Mouse (Mus musculus) bone marrow, adult 2 months (tissue): ENCODE measurements around the gene Ankrd39. TPM values are rescaled to one million over a fixed set of nuclear protein-coding genes. Genes with fewer than 3 reads are reported as not detected.

Experiments
- H3K27ac ChIP-seq: fragments of 200-500 bp; 2 replicates; pipeline ENCODE4 v1.5.1; 2012; ENCODE audit warnings: low read depth, mild to moderate bottlenecking, control low read depth, inconsistent platforms, low read length; ENCODE audit not compliant: control insufficient read depth, poor library complexity, insufficient read depth
- H3K4me1 ChIP-seq: fragments of 200-500 bp; 2 replicates; pipeline ENCODE4 v1.6.1; 2011; ENCODE audit warnings: low read length; ENCODE audit not compliant: control insufficient read depth, insufficient read depth
- H3K4me3 ChIP-seq: fragments of 200-500 bp; replicated peaks from 2 replicates; pipeline ENCODE3; 2011; ENCODE audit warnings: mild to moderate bottlenecking, low read depth, low read length, control low read depth; ENCODE audit not compliant: control insufficient read depth
- CTCF ChIP-seq: fragments of 200-500 bp; IDR thresholded peaks from 2 replicates; pipeline ENCODE4 v1.5.1; 2011; ENCODE audit warnings: low read length, control low read depth; ENCODE audit not compliant: control insufficient read depth, insufficient read depth
- POLR2A ChIP-seq: fragments of 200-500 bp; IDR thresholded peaks from 2 replicates; pipeline ENCODE4 v1.6.1; 2011; ENCODE audit warnings: low read depth, mild to moderate bottlenecking, control low read depth, low read length, borderline replicate concordance; ENCODE audit not compliant: control insufficient read depth
- WGBS: fragments of 180-500 bp; shearing (Covaris S2); methylation state at CpG from one replicate; pipeline ENCODE4 v1.1.7; 2018; 5-methylcytosine and 5-hydroxymethylcytosine counted together
- polyA plus RNA-seq: library from polyadenylated mRNA; stranded (reverse); fragments of >200 nt; gene quantifications from 2 replicates; pipeline ENCODE4 v1.2.4, GENCODE M21; 2011; ENCODE audit warnings: low replicate concordance; ENCODE audit not compliant: missing spikeins, insufficient read depth, insufficient read length

Ankrd39 gene
- polyA plus RNA-seq, 1 experiment = 3.5 TPM

DNA sequence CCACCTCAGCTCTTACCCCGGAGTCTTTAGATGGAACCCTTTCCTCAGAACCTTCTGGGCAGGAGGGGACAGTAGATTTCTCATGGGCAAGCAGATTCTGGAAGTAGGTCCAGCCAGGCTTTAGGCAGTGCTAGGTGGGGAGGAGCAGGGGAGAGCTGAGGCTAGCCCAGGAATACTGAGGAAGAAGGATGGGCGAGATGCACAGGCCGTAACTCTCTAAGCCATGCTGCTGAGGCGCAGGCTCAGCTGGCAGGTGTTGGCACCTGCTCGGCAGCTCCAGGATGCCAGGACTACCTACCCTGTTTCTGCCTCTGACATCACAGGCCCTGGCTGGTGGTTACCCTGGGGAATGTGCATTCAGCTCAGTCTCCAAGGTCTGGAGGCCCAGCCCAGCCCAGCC is 23.1 kb upstream of the Ankrd39 start:
- TF ChIP-seq CTCF = no peak
- 86% methylated on average over 5 of the region's 5 CpGs for WGBS
- no peak overlapping the region for H3K27ac ChIP-seq
- H3K4me3 ChIP-seq = no peak overlapping the region
- no peaks in the 10 kb centered on the region; the same call in 1 of the 2 replicates for H3K4me1 ChIP-seq

DNA sequence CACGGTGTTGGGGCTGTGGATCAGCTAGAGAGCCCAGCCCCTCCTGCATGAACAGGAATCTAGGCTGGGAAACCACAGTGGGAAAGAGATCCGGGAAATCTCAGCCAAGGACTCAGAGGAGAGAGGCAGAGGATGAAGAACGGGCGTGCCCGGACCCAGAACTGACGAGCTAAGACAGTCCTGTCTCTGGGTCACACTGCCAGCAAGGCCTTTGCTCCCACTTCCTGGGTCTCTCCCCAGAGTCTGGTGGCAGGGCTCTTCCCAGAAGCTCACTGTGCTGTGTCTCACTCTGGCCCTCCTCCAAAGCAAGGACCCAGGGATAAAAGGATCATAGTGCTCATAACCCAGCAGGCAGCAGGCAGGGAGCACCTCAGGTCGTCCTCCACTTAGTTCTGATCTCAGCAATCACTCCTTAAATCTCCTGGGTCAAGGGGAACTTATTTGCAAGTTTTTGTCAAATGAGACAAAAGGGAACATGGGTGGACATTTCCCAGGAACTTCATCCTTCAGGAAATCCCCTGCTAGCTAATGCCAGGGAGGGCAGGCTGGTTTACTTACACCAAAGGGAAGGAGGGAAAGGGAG is 22.5 kb upstream of the Ankrd39 start:
- Histone ChIP-seq H3K4me3 (no peak overlapping the region), H3K27ac (no peak overlapping the region), H3K4me1 (no peaks in the 10 kb centered on the region; the same call in 1 of the 2 replicates)
- TF ChIP-seq CTCF (no peak), POLR2A (no peak)
- 41% methylated on average over 7 of the region's 7 CpGs for WGBS

GRCm38 (mm10) chr1:36568776-36569175 is 21.5 kb upstream of the Ankrd39 start:
- Histone ChIP-seq H3K4me1 (no peaks in the 10 kb centered on the region; the same call in 1 of the 2 replicates), H3K4me3 (no peak overlapping the region), H3K27ac (no peak overlapping the region)
- TF ChIP-seq CTCF (no peak), POLR2A (no peak)
- WGBS = 70% methylated on average over 4 of the region's 4 CpGs

DNA sequence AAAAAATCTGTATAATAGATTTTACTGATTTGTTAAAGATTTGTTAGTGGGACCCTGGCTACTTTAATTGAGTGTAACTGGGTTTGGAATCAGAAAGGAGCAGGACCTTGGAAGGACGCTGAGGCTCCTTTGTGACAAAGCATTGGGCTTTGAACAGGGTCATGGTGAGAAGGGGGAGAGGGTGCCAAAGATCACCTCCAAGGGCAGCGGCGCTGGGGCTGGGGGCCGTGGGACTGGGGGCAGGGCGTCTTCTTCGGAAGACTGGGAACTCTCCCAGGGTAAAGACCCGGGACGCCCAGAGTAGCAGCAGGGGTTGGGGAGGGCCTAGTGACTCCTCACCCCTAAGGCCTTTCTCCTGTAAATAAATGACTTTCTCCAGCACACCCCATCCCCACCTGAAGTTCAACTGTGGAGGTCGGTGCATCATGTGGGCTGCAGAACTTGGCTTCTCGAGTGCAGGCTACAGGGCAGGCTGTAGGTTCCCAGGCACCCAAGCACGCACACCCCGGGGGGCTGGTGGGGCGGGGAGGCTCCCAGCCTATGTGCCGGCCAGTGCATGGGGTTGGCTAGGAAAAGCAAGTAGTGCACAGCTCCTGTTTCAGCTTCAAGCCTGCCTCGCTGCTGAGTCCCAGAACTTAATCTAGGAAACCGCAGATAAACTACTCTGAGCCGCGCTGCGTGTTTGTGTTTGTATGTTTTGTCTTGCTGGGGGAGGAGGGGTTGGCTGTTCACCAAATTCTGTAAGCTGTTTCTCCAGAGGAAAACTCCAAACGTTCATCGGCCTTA is 20.8 kb upstream of the Ankrd39 start:
- Histone ChIP-seq H3K4me1 (no peaks in the 10 kb centered on the region; the same call in 1 of the 2 replicates), H3K27ac (no peak overlapping the region), H3K4me3 (no peak overlapping the region)
- WGBS = 88% methylated on average over 21 of the region's 21 CpGs
- no peak for TF ChIP-seq CTCF
- TF ChIP-seq POLR2A = no peak

DNA sequence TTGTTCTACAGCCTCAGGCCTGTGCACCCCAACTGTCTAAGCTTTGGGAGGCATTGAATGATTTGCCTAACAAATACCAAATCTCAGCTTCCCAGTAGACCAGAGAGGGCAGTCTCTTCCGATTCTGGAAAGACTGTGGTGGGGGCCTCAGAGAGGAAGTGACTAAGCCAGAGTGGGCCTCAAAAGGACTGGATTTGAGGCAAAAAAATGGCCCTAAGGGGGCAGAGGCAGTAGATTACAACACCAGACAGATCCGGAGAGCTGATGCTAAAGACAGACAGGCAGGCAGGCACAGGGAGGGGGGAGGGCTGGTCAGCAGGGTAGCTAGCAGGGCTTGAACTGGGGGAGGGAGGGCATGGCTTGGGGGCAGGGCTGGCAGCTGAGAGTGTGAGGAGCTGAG is 19.2 kb upstream of the Ankrd39 start:
- no peak for TF ChIP-seq CTCF
- no peak for TF ChIP-seq POLR2A
- Histone ChIP-seq H3K4me1 (no peaks in the 10 kb centered on the region; the same call in 1 of the 2 replicates), H3K4me3 (no peak overlapping the region), H3K27ac (no peak overlapping the region)
- WGBS = 19% methylated on average over 2 of the region's 2 CpGs

- TF ChIP-seq CTCF = no peak
- TF ChIP-seq POLR2A = no peak
- WGBS = 29% methylated on average over 6 of the region's 6 CpGs
- no peaks in the 10 kb centered on the region; the same call in 1 of the 2 replicates for H3K4me1 ChIP-seq
- no peak overlapping the region for H3K27ac ChIP-seq
- H3K4me3 ChIP-seq = no peak overlapping the region
Observed at GRCm38 (mm10) chr1:36564101-36564500, 16.9 kb upstream of the Ankrd39 start.

- no peak overlapping the region for H3K4me3 ChIP-seq
- H3K4me1 ChIP-seq = no peaks in the 10 kb centered on the region
Observed at GRCm38 (mm10) chr1:36563632-36564031, 16.4 kb upstream of the Ankrd39 start.

DNA sequence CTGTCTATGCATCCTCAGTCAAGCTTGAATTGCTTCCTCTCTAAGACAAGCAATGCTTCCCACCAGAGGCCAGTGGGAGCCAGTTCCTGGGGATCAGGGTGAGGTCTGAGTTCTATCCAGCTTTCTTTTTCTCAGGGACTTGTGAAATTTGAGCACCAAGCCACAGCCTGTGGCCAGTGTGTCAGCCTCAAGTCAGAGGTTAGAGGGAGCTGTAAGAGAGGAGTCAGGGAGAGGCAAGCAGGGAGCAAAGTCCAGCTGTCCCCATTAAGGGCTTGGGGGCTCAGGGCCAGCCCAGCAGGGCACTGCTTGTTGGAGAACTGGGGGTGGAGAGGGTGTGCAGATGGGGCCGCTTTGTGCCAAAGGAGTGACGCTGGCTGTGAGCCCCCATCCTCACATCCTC is 16.0 kb upstream of the Ankrd39 start:
- no peak for TF ChIP-seq CTCF
- no peak for TF ChIP-seq POLR2A
- WGBS = 92% methylated on average over 2 of the region's 2 CpGs
- Histone ChIP-seq H3K27ac (no peak overlapping the region), H3K4me1 (no peaks in the 10 kb centered on the region), H3K4me3 (no peak overlapping the region)

More at GRCm38 (mm10) chr1:36563632-36564031, 16.4 kb upstream of the Ankrd39 start:
- 47% methylated on average over 4 of the region's 4 CpGs for WGBS
- TF ChIP-seq POLR2A = no peak
- no peak for TF ChIP-seq CTCF
- no peak overlapping the region for H3K27ac ChIP-seq

DNA sequence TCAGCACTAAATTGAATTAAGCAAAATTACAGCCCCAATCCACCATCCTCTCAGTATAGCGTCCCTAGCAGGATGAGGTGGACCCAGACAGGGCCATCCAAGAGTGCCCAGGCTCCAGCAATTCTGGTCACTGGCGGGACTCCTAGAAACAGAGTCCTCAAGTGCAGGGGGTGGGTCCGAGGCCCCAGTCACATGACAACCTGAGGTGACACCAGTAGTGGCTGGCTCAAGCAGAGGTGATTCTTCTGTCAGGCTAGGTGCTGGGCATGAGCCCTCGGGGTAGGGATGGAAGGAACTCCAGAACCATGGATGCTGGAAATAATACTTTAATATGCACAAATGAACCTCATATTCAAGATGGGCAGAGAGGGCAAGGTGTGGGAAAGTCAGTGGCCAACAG is 15.1 kb upstream of the Ankrd39 start:
- WGBS = 74% methylated on average over 4 of the region's 4 CpGs
- TF ChIP-seq CTCF (no peak), POLR2A (no peak)
- H3K4me3 ChIP-seq = no peak overlapping the region
- no peak overlapping the region for H3K27ac ChIP-seq
- no peaks in the 10 kb centered on the region for H3K4me1 ChIP-seq
